Mouse (Mus musculus): ENCODE results near the gene Cnpy3.
"Not testable (repeated sequence)": the region's sequence is repeated elsewhere in the genome, so short reads cannot be mapped to it uniquely, and the experiment has no call there.

Cnpy3 gene

GRCm38 (mm10) chr17:46751794-46752556 is at the start of gene Cnpy3:
Gene Cnpy3, minus strand, starts transcription at chr17:46752214.
- peak; percentile 89 to 98 for DNase-seq (ENCODE audit: low spot score in 2 of 2)

GRCm38 (mm10) chr17:46801761-46802160 is 49.7 kb upstream of the Cnpy3 start:
- no peak for DNase-seq (ENCODE audit: low spot score in 2 of 2)

DNA sequence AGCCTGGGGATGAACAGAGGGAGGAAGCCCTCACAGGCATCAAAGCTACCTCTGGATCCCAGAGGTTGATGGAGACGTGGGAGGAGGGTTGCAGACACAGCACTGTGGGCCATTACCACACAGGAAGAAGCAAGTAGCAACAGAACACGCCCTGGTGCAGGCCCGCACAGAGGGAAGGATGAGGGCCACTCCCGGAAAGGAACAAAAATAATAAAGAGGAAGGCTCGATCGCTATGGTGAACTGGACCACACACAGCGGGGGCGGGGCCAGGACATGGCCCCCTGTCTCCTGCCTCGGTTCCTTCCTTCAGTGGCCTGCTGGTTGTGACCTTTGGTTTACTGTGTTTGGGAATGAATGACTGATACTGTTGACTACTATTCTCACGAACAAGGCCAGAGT is 47.7 kb upstream of the Cnpy3 start:
- DNase-seq (ENCODE audit: low spot score in 2 of 2): no peak

DNA sequence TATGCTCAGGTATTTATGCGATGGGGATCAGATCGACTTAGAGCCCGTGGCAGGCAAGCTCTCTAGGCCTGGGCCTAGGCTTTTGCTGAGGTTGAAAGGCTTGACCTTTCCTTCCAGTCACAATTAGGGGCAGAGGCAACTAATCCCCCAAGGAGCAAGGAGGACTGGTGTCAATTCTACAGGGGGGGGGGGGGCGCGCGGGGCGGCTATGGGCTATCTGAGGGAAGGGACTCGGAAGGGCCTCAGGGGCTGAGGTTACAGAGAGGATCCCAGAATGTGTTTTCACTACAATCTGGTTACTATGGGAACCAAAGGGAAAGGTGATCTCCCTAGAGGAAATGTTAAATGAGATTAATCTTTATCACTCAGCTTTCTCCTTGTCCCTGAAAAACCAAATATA is 45.4 kb upstream of the Cnpy3 start:
- DNase-seq (ENCODE audit: low spot score in 2 of 2): no peak

GRCm38 (mm10) chr17:46796743-46797142 is 44.7 kb upstream of the Cnpy3 start:
- no peak for DNase-seq (ENCODE audit: low spot score in 2 of 2)

GRCm38 (mm10) chr17:46792963-46793362 is 40.9 kb upstream of the Cnpy3 start:
- DNase-seq (ENCODE audit: low spot score in 2 of 2): no peak

DNA sequence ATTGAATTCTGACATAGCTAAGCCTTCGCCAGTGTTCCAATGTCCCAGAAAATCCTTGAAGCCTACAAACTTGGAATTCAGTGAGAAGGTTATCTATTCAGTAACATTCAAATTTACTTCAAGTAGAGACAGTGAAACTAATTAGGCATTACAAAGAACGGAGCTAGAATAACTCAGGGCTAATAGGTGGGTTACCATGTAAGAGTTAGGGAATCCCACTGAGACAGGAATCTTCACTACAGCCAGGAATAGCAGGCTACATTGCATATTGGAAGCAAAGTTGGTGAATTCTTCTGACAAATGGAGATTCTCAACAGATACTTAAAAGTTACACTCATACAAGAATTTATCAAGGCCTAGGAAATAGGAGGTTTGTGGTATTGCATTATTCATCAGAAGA is 36.0 kb upstream of the Cnpy3 start:
- not testable (repeated sequence) for DNase-seq (ENCODE audit: low spot score in 2 of 2)

DNA sequence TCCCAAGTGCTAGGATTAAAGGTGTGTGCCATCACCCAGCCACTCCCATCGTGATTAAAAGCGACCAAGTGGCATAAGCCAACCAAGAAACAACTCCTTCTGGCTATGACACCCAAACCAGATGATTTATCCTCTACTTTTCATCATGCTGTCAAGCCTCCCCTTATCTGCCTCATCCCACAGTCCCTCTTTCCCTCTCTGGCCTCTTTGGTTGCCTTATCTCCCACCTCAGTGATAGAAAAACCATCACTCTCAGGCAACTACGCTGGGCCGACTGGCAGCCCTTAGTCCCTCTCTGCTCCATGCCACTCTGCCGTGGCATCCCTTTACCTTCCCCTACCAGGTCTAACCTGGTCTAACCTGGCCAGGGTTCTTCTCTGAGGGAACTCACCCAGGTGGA is 34.9 kb upstream of the Cnpy3 start:
- no peak for DNase-seq (ENCODE audit: low spot score in 2 of 2)

- DNase-seq (ENCODE audit: low spot score in 2 of 2): no peak
Measured at GRCm38 (mm10) chr17:46783222-46783565, 31.2 kb upstream of the Cnpy3 start.

- peak; percentile 94 to 95 for DNase-seq (ENCODE audit: low spot score in 2 of 2)
Measured at GRCm38 (mm10) chr17:46782341-46783221, 30.6 kb upstream of the Cnpy3 start, which contains the start of gene Rpl7l1. Gene Rpl7l1, minus strand, starts transcription at chr17:46782672.

GRCm38 (mm10) chr17:46781876-46782275 is 29.9 kb upstream of the Cnpy3 start:
- DNase-seq (ENCODE audit: low spot score in 2 of 2): no peak

DNA sequence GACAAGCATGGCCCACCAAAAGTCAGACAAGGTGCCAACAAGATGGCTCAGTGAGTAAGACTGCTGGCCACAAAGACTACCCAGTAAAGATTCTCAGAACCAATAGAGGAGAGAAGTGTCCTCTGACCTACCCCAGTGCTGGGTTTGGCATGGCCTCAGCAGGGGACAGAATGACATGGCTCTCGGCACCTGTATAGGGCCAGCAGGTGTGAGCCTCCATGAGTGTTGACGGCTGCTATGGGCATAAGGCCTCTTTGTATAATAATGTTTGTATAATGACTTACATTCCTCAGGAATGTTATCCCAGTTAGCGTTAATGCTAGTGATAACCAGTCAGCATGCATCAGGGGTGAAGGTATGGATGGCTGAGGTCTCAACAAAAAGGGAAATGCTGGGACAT is 24.1 kb upstream of the Cnpy3 start:
- DNase-seq (ENCODE audit: low spot score in 2 of 2): no peak

- no peak for DNase-seq (ENCODE audit: low spot score in 2 of 2)
Measured at GRCm38 (mm10) chr17:46775070-46775469, 23.1 kb upstream of the Cnpy3 start.

DNA sequence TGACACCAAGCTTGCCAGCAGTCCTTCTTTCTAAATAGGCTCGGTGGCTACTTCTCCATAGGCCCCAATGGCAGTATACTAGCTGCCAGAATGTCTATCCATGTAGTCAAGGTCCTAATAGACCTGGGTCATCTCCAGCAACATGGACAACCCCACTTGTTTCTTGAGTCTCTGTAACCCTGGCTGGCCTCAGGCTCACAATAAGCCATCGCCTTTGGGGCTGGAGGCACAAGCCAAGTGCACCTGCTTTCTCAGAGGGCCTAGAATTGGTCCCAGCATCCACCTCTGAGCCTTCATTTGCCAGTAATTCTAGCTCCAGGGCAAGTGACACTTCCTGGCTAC is 22.1 kb upstream of the Cnpy3 start:
- no peak for DNase-seq (ENCODE audit: low spot score in 2 of 2)

DNA sequence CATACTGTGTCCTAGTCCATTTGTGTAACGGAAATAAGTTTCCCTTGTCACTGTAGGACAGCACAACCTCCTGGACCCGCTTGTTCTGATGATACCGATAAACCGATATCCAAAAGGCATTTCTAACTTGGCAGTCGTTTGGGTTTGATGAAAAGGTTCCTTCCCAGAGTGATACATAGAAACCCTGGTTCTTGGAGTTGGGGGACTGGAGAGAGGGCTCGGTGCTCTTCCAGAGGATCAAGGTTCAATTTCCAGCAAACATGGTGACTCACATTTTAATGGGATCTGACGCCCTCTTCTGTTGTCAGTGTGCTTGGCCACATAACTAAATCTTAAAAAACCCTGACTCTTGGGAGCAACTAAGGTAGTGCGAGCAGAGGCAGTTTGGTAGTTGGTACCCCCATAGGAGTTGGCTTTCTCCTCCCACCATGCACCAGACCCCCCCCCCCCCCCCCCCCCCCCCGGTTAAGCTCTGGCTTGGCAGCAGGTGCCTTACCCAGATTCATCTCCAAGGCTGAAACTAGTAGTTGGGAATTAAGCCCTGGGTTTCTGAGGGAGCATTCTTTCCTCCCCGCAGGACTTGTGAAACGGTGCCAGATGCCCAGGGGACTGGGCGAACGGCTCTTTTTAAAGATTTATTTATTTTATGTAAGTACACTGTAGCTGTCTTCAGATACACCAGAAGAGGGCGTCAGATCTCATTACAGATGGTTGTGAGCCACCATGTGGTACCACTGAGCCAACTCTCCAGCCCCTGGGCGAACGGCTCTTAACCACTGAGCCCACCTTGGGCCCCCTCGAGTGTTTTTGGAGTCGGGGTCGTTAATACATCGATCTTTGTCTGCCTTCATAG is 21.5 kb upstream of the Cnpy3 start:
- DNase-seq (ENCODE audit: low spot score in 2 of 2): no peak

GRCm38 (mm10) chr17:46772404-46773277 is 20.6 kb upstream of the Cnpy3 start, which contains the start of gene 2310039H08Rik:
Gene 2310039H08Rik, plus strand, starts transcription at chr17:46772635.
- peak; percentile 73 to 81 for DNase-seq (ENCODE audit: low spot score in 2 of 2)

- no peak for DNase-seq (ENCODE audit: low spot score in 2 of 2)
Measured at GRCm38 (mm10) chr17:46772038-46772403, 20.0 kb upstream of the Cnpy3 start.

DNA sequence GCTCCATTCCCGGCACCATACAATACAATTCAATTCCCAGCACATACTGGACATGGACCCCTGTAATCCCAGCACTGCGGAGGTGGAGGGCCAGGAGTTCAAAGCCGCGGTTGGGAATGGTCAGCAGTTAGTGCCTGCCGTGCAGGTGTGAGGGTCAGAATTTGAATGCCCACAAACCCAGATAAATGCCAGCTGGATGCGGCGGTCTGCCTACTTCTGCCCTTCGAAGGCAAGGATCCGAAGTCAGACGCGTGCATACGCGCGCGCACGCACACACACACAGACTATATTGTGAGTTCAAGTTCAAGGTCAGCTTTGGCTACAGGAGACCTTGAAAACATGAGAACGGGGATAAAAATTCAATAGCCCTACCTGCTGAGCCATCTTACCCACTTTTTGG is 19.6 kb upstream of the Cnpy3 start:
- no peak for DNase-seq (ENCODE audit: low spot score in 2 of 2)

DNA sequence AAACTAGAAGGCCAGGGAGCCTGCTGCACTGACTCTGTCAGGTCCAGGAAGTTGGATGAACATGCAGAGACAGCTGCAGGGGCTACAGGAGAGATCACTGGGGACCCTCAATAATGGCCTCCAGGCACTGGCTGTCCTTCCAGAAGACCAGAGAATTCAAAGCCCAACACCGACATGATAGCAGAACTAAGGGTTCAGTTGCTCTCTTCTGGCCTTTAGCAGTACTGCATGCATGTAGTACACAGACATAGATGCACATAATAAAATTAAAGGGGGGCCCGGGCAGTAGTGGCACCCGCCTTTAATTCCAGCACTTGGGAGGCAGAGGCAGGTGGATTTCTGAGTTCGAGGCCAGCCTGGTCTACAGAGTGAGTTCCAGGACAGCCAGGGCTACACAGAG is 19.0 kb upstream of the Cnpy3 start:
- no peak for DNase-seq (ENCODE audit: low spot score in 2 of 2)

DNA sequence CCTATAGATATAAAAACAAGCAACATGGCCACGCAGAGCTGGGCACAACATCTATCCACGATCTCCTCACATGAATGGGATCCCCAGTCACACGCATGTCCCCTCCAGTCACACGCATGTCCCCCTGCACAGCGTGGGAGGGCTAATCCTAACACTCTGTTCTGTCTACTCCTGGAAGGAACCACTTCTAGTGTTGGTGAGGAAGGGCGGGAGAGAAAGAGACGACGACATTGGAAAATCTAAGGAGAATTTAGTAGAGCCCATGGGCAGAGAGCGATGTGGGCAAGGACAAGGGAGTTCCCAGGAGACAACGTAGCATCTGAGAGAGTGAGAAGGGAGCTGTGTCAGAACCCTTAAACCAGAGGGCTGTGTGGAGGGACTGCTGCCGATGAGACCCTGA is 18.5 kb upstream of the Cnpy3 start:
- no peak for DNase-seq (ENCODE audit: low spot score in 2 of 2)

GRCm38 (mm10) chr17:46767868-46768267 is 15.9 kb upstream of the Cnpy3 start:
- no peak for DNase-seq (ENCODE audit: low spot score in 2 of 2)

Measured in spleen, postnatal 10 days (tissue).